Mouse (Mus musculus) C2C12 (cell line): ENCODE measurements at regions not wholly inside any gene's neighbourhood (a gene's known extent, or its start where the extent isn't known, plus 50 kb on each side); places are given as distances from the start of the nearest gene placed in this dataset.

Experiments
- H3K27me3 ChIP-seq: one replicate; pipeline ENCODE4 v1.6.1; 2011; ENCODE audit not compliant: control insufficient read depth, insufficient read depth, insufficient read length
- H3K36me3 ChIP-seq: one replicate; pipeline ENCODE4 v1.6.1; 2011; ENCODE audit not compliant: control insufficient read depth, insufficient read depth
- H3K4me3 ChIP-seq: one replicate; pipeline ENCODE4 v1.5.1; 2011; ENCODE audit warnings: mild to moderate bottlenecking, control low read depth; ENCODE audit not compliant: poor library complexity, insufficient read depth, severe bottlenecking
- H3K79me2 ChIP-seq: one replicate; pipeline ENCODE4 v1.6.1; 2011; ENCODE audit not compliant: control insufficient read depth, insufficient read depth
- H3K79me3 ChIP-seq: one replicate; pipeline ENCODE4 v1.6.1; 2011; ENCODE audit warnings: low read depth, control low read depth
- H3ac ChIP-seq: one replicate; pipeline ENCODE3; 2011; ENCODE audit warnings: low read depth; ENCODE audit not compliant: control insufficient read depth, insufficient read length
- CEBPB ChIP-seq: IDR thresholded peaks from one replicate; pipeline ENCODE4 v1.6.1; 2011; ENCODE audit warnings: low read depth, mild to moderate bottlenecking, control low read depth, moderate library complexity
- CTCF ChIP-seq: IDR thresholded peaks from one replicate; pipeline ENCODE4 v1.5.1; 2011; ENCODE audit not compliant: control insufficient read depth, insufficient read depth, insufficient read length
- FOSL1 ChIP-seq: IDR thresholded peaks from one replicate; pipeline ENCODE4 v1.8.0; 2011; ENCODE audit warnings: mild to moderate bottlenecking, low read length; ENCODE audit not compliant: poor library complexity, insufficient read depth, severe bottlenecking
- MAX ChIP-seq: IDR thresholded peaks from one replicate; pipeline ENCODE4 v1.6.1; 2011; ENCODE audit warnings: mild to moderate bottlenecking, control low read depth
- MYOD1 ChIP-seq: IDR thresholded peaks from one replicate; pipeline ENCODE4 v1.6.1; 2011; ENCODE audit warnings: low read depth; ENCODE audit not compliant: control insufficient read depth, insufficient read length
- MYOG ChIP-seq: IDR thresholded peaks from one replicate; pipeline ENCODE4 v1.6.1; 2011; ENCODE audit not compliant: control insufficient read depth, insufficient read length; ENCODE audit errors: extremely low read depth
- USF1 ChIP-seq: IDR thresholded peaks from one replicate; pipeline ENCODE4 v1.6.1; 2011; ENCODE audit warnings: low read depth, mild to moderate bottlenecking, control low read depth, moderate library complexity

DNA sequence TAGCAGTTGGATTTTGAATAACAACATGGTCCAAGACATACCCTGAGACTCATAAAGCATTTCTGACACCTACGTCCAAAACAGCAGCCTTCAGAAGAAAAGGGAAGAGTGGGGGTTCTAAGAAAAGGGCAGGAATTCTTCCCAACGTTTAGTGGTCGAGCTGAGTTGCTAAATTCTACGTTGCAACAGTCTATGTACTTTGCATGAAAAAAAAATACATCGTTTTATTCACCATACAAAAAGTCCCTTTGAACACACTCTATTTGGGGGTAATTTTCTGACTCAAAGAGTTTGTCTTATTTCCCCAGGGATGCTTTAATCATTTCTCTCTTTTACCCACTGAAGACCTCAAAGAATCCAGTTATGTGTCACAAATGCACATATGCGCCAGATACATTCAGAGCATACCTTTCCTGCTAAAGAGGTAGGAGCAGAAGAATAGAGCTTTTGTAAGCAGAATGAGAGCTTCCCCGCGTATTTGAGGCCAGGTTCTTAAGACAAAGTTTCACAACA, 89.3 kb downstream of the Mrpl39 start:
- H3K36me3 ChIP-seq = no peaks in the 10 kb centered on the region
- no peak overlapping the region for H3ac ChIP-seq
- H3K79me3 ChIP-seq = no peaks in the 10 kb centered on the region
- no peak overlapping the region for H3K4me3 ChIP-seq
- H3K79me2 ChIP-seq = no peaks in the 10 kb centered on the region
- H3K27me3 ChIP-seq = no peaks in the 10 kb centered on the region
- no peak for TF ChIP-seq CEBPB
- TF ChIP-seq MYOG = no peak
- no peak for TF ChIP-seq USF1
- TF ChIP-seq MYOD1 = no peak
- TF ChIP-seq MAX = no peak
- no peak for TF ChIP-seq FOSL1
- TF ChIP-seq CTCF = no peak

DNA sequence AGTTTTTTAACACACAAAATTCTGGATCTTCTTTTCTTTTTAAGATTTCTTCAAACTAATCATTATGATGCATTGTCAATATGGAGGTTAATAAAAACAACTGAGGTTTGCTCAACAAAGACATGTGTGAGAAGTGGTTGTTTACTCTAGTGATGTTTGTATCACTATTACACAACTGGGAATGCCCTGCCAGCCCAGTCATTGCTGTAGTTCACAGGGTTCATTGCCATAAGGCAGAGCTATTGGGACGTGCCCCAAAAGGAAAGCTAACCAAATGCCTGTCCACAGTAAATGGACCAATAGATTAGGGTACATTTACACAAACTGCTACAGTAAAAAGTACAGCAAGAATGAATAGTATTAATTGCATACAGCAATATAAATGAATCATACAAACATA, 84.9 kb downstream of the Mrpl39 start:
- TF ChIP-seq CTCF = no peak
- Histone ChIP-seq H3ac (no peak overlapping the region), H3K79me3 (no peaks in the 10 kb centered on the region), H3K79me2 (no peaks in the 10 kb centered on the region), H3K27me3 (no peaks in the 10 kb centered on the region), H3K4me3 (no peak overlapping the region), H3K36me3 (no peaks in the 10 kb centered on the region)

- H3K4me3 ChIP-seq = no peak overlapping the region
- TF ChIP-seq MAX (no peak), CEBPB (no peak), FOSL1 (no peak), MYOD1 (no peak), CTCF (no peak), MYOG (no peak), USF1 (no peak)
- H3ac ChIP-seq = no peak overlapping the region
- H3K27me3 ChIP-seq = no peaks in the 10 kb centered on the region
- H3K36me3 ChIP-seq = no peaks in the 10 kb centered on the region
- no peaks in the 10 kb centered on the region for H3K79me3 ChIP-seq
- no peaks in the 10 kb centered on the region for H3K79me2 ChIP-seq
These were observed 81.7 kb downstream of the Mrpl39 start for GRCm38 (mm10) chr16:84653873-84654272.

- no peaks in the 10 kb centered on the region for H3K79me3 ChIP-seq
- no peaks in the 10 kb centered on the region for H3K79me2 ChIP-seq
- no peaks in the 10 kb centered on the region for H3K36me3 ChIP-seq
- TF ChIP-seq MYOD1 = peak; percentile 64
- no peak for TF ChIP-seq USF1
- no peak for TF ChIP-seq MYOG
- no peak for TF ChIP-seq CEBPB
- no peaks in the 10 kb centered on the region for H3K27me3 ChIP-seq
- H3ac ChIP-seq = no peak overlapping the region
- H3K4me3 ChIP-seq = no peak overlapping the region
These were observed 73.7 kb downstream of the Mrpl39 start for GRCm38 (mm10) chr16:84661879-84662278.

DNA sequence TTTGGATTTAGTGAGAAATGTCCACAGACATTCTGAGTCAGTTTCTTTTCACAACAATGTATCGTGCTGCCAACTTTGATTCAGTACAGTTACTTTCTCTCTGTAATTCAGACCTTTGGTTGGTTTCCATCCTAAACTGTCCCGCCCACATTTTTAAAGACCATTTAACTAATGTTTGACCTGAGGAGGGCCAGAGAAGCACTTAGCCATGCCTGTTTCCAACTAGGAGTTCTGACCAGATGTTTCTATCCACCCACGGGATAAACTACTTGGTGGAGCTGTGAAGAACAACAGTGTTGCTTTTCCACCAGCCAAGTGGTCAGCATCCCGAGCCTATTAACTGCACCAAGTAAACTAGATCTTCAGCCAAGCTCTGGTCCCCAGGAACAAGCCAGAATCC, 72.0 kb downstream of the Mrpl39 start:
- no peak overlapping the region for H3ac ChIP-seq
- no peaks in the 10 kb centered on the region for H3K79me3 ChIP-seq
- TF ChIP-seq MYOG = no peak
- no peak for TF ChIP-seq MAX
- no peak for TF ChIP-seq FOSL1
- TF ChIP-seq CEBPB = no peak
- TF ChIP-seq MYOD1 = no peak
- TF ChIP-seq CTCF = no peak
- no peak for TF ChIP-seq USF1

More for the DNA sequence above, 72.0 kb downstream of the Mrpl39 start:
- Histone ChIP-seq H3K27me3 (no peaks in the 10 kb centered on the region), H3K36me3 (no peaks in the 10 kb centered on the region), H3K4me3 (no peak overlapping the region), H3K79me2 (no peaks in the 10 kb centered on the region)
